8 mouse cellular contexts compared by ENCODE assay signal in genomic region chr11:62077157-62077865, GRCm38 (mm10).
A peak's percentile ranks its signal among the peaks of the same experiment; 100 is the strongest.
DNase-seq lines count a peak whose midpoint lies in the region; ATAC-seq lines count a peak whose summit lies in the region.

No protein-coding gene starts in this region.

- H3K4me2 ChIP-seq in hindbrain, embryonic 15.5 days = peak overlapping the region; percentile 92
- peak overlapping the region; percentile 100 for H3K4me2 ChIP-seq in liver, embryonic 15.5 days

- 2% methylated on average over 51 of the region's 51 CpGs for WGBS in embryonic facial prominence, embryonic 10.5 days
- 2% methylated on average over 50 of the region's 51 CpGs for WGBS in hindbrain, embryonic 15.5 days
- WGBS in liver, embryonic 15.5 days (ENCODE audit: insufficient replicate concordance) = 4% methylated on average over 51 of the region's 51 CpGs

- no peak for ATAC-seq in hindbrain, embryonic 15.5 days (ENCODE audit: low FRiP score, low read depth)
- peak; percentile 69 for ATAC-seq in liver, embryonic 15.5 days (ENCODE audit: insufficient read depth)

- peak overlapping the region; percentile 80 for H3K9ac ChIP-seq in hindbrain, embryonic 15.5 days
- H3K9ac ChIP-seq in liver, embryonic 15.5 days = peak overlapping the region; percentile 71

- H3K9me3 ChIP-seq in embryonic facial prominence, embryonic 10.5 days = no peaks in the 10 kb centered on the region
- H3K9me3 ChIP-seq in hindbrain, embryonic 15.5 days = no peaks in the 10 kb centered on the region
- H3K9me3 ChIP-seq in liver, embryonic 15.5 days (replicated peaks) = no peaks in the 10 kb centered on the region

- H3K4me1 ChIP-seq in embryonic facial prominence, embryonic 10.5 days = peaks cover 17% of the 10 kb centered on the region
- peaks cover 14% of the 10 kb centered on the region for H3K4me1 ChIP-seq in hindbrain, embryonic 15.5 days (replicated peaks)
- H3K4me1 ChIP-seq in liver, embryonic 15.5 days (replicated peaks) = peaks cover 26% of the 10 kb centered on the region

- peak overlapping the region; percentile 99 for H3K27ac ChIP-seq in embryonic facial prominence, embryonic 10.5 days (replicated peaks)
- peak overlapping the region; percentile 89 for H3K27ac ChIP-seq in hindbrain, embryonic 15.5 days (replicated peaks)
- H3K27ac ChIP-seq in liver, embryonic 15.5 days (replicated peaks) = peak overlapping the region; percentile 77

- DNase-seq in ovary, postnatal 10 days (ENCODE audit: low spot score) = peak; percentile 2
- DNase-seq in ovary, adult 18-20 months (ENCODE audit: low spot score) = no peak
- DNase-seq in embryonic facial prominence, embryonic 10.5 days (ENCODE audit: low spot score) = no peak
- peak; percentile 19 for DNase-seq in testis, postnatal 14 days (ENCODE audit: low spot score)
- DNase-seq in spleen, postnatal 36 days (ENCODE audit: low spot score in 2 of 2) = no peak
- no peak for DNase-seq in gastrocnemius, adult 18-20 months (ENCODE audit: low spot score)

- no peaks in the 10 kb centered on the region for H3K27me3 ChIP-seq in embryonic facial prominence, embryonic 10.5 days (replicated peaks; ENCODE audit: low read depth, poor library complexity, severe bottlenecking)
- H3K27me3 ChIP-seq in hindbrain, embryonic 15.5 days = no peaks in the 10 kb centered on the region
- 0 out of 2 replicates have a peak, but pooled peaks cover 9% of the 10 kb centered on the region for H3K27me3 ChIP-seq in liver, embryonic 15.5 days

- peak overlapping the region; percentile 87 for H3K4me3 ChIP-seq in embryonic facial prominence, embryonic 10.5 days
- H3K4me3 ChIP-seq in hindbrain, embryonic 15.5 days = peak overlapping the region; percentile 68
- H3K4me3 ChIP-seq in liver, embryonic 15.5 days (replicated peaks) = peak overlapping the region; percentile 71

- H3K36me3 ChIP-seq in embryonic facial prominence, embryonic 10.5 days (replicated peaks) = no peaks in the 10 kb centered on the region
- no peaks in the 10 kb centered on the region for H3K36me3 ChIP-seq in hindbrain, embryonic 15.5 days
- no peaks in the 10 kb centered on the region for H3K36me3 ChIP-seq in liver, embryonic 15.5 days (replicated peaks)

Comparison
In these comparisons a context has a peak if more than half of its experiments do, and no peak if none do; other contexts are left out.
1. DNase-seq: peak in ovary, postnatal 10 days (single experiment) and testis, postnatal 14 days (single experiment); none in ovary, adult 18-20 months (single experiment), embryonic facial prominence, embryonic 10.5 days (single experiment), spleen, postnatal 36 days (0 of 2) and gastrocnemius, adult 18-20 months (single experiment).
2. Peak in every context shown above with its lines, with median percentiles within 50 percentile points of each other: H3K27ac ChIP-seq and H3K4me3 ChIP-seq.